Comparison of ENCODE assay signal across 13 mouse cellular contexts in genomic region chr6:95167668-95168227, GRCm38 (mm10). TPM values are rescaled to one million over a fixed set of nuclear protein-coding genes. Genes with fewer than 3 reads are reported as not detected.
DNase-seq lines count a peak whose midpoint lies in the region; ATAC-seq and TF ChIP-seq lines count a peak whose summit lies in the region.
"Had no signal": no experiment of that assay in that cellular context is flagged by ENCODE, and none has a peak within 500 bp of the region (broad histone marks: within the 10 kb centered on the region; RNA-seq: fewer than 3 reads in every experiment).

No protein-coding gene starts in this region.

- no peak overlapping the region for H3K4me3 ChIP-seq in embryonic facial prominence, embryonic 14.5 days (ENCODE audit: low read depth, low read length)
- no peak overlapping the region for H3K4me3 ChIP-seq in hindbrain, embryonic 12.5 days
- H3K4me3 ChIP-seq in midbrain, postnatal 0 days (ENCODE audit: low read depth, low read length) = no peak overlapping the region
- H3K4me3 ChIP-seq in limb, embryonic 10.5 days = no peak overlapping the region
- H3K4me3 ChIP-seq: heart, embryonic 13.5 days; neural tube, embryonic 13.5 days; stomach, embryonic 15.5 days had no signal

- peaks cover 6% of the 10 kb centered on the region; the same call in 1 of the 2 replicates for H3K4me1 ChIP-seq in embryonic facial prominence, embryonic 14.5 days (ENCODE audit: control insufficient read depth, insufficient read depth, low read length)
- peaks cover 7% of the 10 kb centered on the region for H3K4me1 ChIP-seq in hindbrain, embryonic 12.5 days
- H3K4me1 ChIP-seq in midbrain, postnatal 0 days (ENCODE audit: insufficient read depth, low read length) = no peaks in the 10 kb centered on the region
- peaks cover 3% of the 10 kb centered on the region; the same call in 1 of the 2 replicates for H3K4me1 ChIP-seq in limb, embryonic 10.5 days

- no peak overlapping the region for H3K4me2 ChIP-seq in embryonic facial prominence, embryonic 14.5 days (ENCODE audit: low read depth, low read length)
- no peak overlapping the region for H3K4me2 ChIP-seq in hindbrain, embryonic 12.5 days (replicated peaks)
- H3K4me2 ChIP-seq in midbrain, postnatal 0 days (ENCODE audit: low read depth, low read length, poor library complexity, severe bottlenecking) = no peak overlapping the region
- H3K4me2 ChIP-seq: heart, embryonic 13.5 days; neural tube, embryonic 13.5 days; stomach, embryonic 15.5 days had no signal

- peak; percentile 89; the same call in 1 of the 2 replicates for ATAC-seq in embryonic facial prominence, embryonic 14.5 days (ENCODE audit: low read depth)
- ATAC-seq in hindbrain, embryonic 12.5 days (ENCODE audit: low FRiP score) = 0 out of 2 replicates have a peak, but pooled peaks have one; percentile 38
- ATAC-seq in midbrain, postnatal 0 days (ENCODE audit: low FRiP score) = no peak

- H3K9me3 ChIP-seq in embryonic facial prominence, embryonic 14.5 days (ENCODE audit: control insufficient read depth, low read length) = no peaks in the 10 kb centered on the region
- H3K9me3 ChIP-seq in hindbrain, embryonic 12.5 days (replicated peaks) = 0 out of 2 replicates have a peak, but pooled peaks cover 6% of the 10 kb centered on the region
- no peaks in the 10 kb centered on the region for H3K9me3 ChIP-seq in midbrain, postnatal 0 days (ENCODE audit: low read length)
- H3K9me3 ChIP-seq in limb, embryonic 10.5 days (replicated peaks) = no peaks in the 10 kb centered on the region
- H3K9me3 ChIP-seq: heart, embryonic 13.5 days; neural tube, embryonic 13.5 days; stomach, embryonic 15.5 days had no signal

- no peak overlapping the region for H3K27ac ChIP-seq in embryonic facial prominence, embryonic 14.5 days (replicated peaks; ENCODE audit: low read depth, low read length)
- H3K27ac ChIP-seq in hindbrain, embryonic 12.5 days = no peak overlapping the region
- no peak overlapping the region for H3K27ac ChIP-seq in midbrain, postnatal 0 days (ENCODE audit: low read depth, low read length)
- H3K27ac ChIP-seq in limb, embryonic 10.5 days = no peak overlapping the region
- H3K27ac ChIP-seq: heart, embryonic 13.5 days; liver, embryonic 14.5 days; neural tube, embryonic 13.5 days; stomach, embryonic 15.5 days had no signal

- H3K36me3 ChIP-seq in embryonic facial prominence, embryonic 14.5 days (ENCODE audit: control insufficient read depth, insufficient read depth, low read length) = no peaks in the 10 kb centered on the region
- H3K36me3 ChIP-seq in hindbrain, embryonic 12.5 days = no peaks in the 10 kb centered on the region
- no peaks in the 10 kb centered on the region for H3K36me3 ChIP-seq in midbrain, postnatal 0 days (ENCODE audit: insufficient read depth, low read length)
- no peaks in the 10 kb centered on the region for H3K36me3 ChIP-seq in limb, embryonic 10.5 days
- H3K36me3 ChIP-seq: heart, embryonic 13.5 days; neural tube, embryonic 13.5 days; stomach, embryonic 15.5 days had no signal

- no peak overlapping the region for H3K9ac ChIP-seq in embryonic facial prominence, embryonic 14.5 days (ENCODE audit: low read depth, low read length)
- no peak overlapping the region for H3K9ac ChIP-seq in hindbrain, embryonic 12.5 days
- no peak overlapping the region for H3K9ac ChIP-seq in midbrain, postnatal 0 days (replicated peaks; ENCODE audit: low read length, poor library complexity, severe bottlenecking)
- H3K9ac ChIP-seq: heart, embryonic 13.5 days; liver, embryonic 14.5 days; neural tube, embryonic 13.5 days; stomach, embryonic 15.5 days had no signal

- TF ChIP-seq CTCF in midbrain, postnatal 0 days (IDR thresholded peaks at IDR 0.05) = no peak

- WGBS in embryonic facial prominence, embryonic 14.5 days = 23% methylated on average over 5 of the region's 5 CpGs
- 14% methylated on average over 5 of the region's 5 CpGs for WGBS in hindbrain, embryonic 12.5 days
- WGBS in midbrain, postnatal 0 days = 17% methylated on average over 5 of the region's 5 CpGs
- 52% methylated on average over 5 of the region's 5 CpGs for WGBS in limb, embryonic 10.5 days

- intact Hi-C loops in left cerebral cortex, postnatal 4 days (cut with DNase I) = no loop called here
- intact Hi-C loops in left cerebral cortex, postnatal 36 days (cut with DNase I) = no loop called here

- H3K27me3 ChIP-seq in embryonic facial prominence, embryonic 14.5 days (replicated peaks; ENCODE audit: control insufficient read depth, insufficient read depth, low read length) = no peaks in the 10 kb centered on the region
- no peaks in the 10 kb centered on the region for H3K27me3 ChIP-seq in hindbrain, embryonic 12.5 days
- H3K27me3 ChIP-seq in midbrain, postnatal 0 days (ENCODE audit: insufficient read depth, low read length) = 0 out of 2 replicates have a peak, but pooled peaks cover 6% of the 10 kb centered on the region
- H3K27me3 ChIP-seq in limb, embryonic 10.5 days (ENCODE audit: low read depth, poor library complexity, severe bottlenecking) = no peaks in the 10 kb centered on the region
- H3K27me3 ChIP-seq: heart, embryonic 13.5 days; neural tube, embryonic 13.5 days; stomach, embryonic 15.5 days had no signal

- DNase-seq in left cerebral cortex, postnatal 4 days = peak; percentile 17
- DNase-seq in left cerebral cortex, postnatal 36 days (ENCODE audit: low spot score in 2 of 2) = no peak
- DNase-seq in embryonic facial prominence, embryonic 14.5 days (ENCODE audit: low spot score) = peak; percentile 74
- peak; percentile 59 for DNase-seq in midbrain, postnatal 0 days (ENCODE audit: low spot score)
- no peak for DNase-seq in limb, embryonic 10.5 days (ENCODE audit: low spot score)
- DNase-seq in kidney, postnatal 4 days = no peak
- no peak for DNase-seq in gastrocnemius, postnatal 10 days
- DNase-seq: thymus, postnatal 25 days had no signal

RNA-seq across cellular contexts. Expression of gene Kbtbd8, which starts 50.7 kb away (rescaled TPM):
- 10 to 100 TPM in 1 of 2 experiments, 1 to 10 TPM in 1; 8.0 to 10.5 TPM for total RNA-seq in left cerebral cortex, postnatal 4 days (2021)
- total RNA-seq in left cerebral cortex, postnatal 36 days (2021) = 1 to 10 TPM; 7.8 to 7.9 TPM
- 3.6 and 5.0 TPM in 2 replicates for polyA plus RNA-seq in embryonic facial prominence, embryonic 14.5 days (2014; fragmentation: Nextera tagmentation; extraction: Ambion mirVana)
- 6.2 TPM in 2 replicates for polyA plus RNA-seq in hindbrain, embryonic 12.5 days (2016; fragmentation: Nextera tagmentation; extraction: Ambion mirVana)
- 3.7 and 6.0 TPM in 2 replicates for total RNA-seq in midbrain, postnatal 0 days (2014; rRNA removed)
- polyA plus RNA-seq in midbrain, postnatal 0 days (2015; fragmentation: Nextera tagmentation; extraction: Ambion mirVana) = 1.0 and 1.5 TPM in 2 replicates
- polyA plus RNA-seq in limb, embryonic 10.5 days (2016; fragmentation: Nextera tagmentation; extraction: Ambion mirVana) = 7.4 and 9.2 TPM in 2 replicates
- under 1 TPM; 0.52 to 0.70 TPM for total RNA-seq in gastrocnemius, postnatal 10 days (2021)

Comparison
In these comparisons a context has a peak if more than half of its experiments do, and no peak if none do; other contexts are left out.
1. DNase-seq: peak in left cerebral cortex, postnatal 4 days (single experiment), embryonic facial prominence, embryonic 14.5 days (single experiment) and midbrain, postnatal 0 days (single experiment); none in left cerebral cortex, postnatal 36 days (0 of 2), limb, embryonic 10.5 days (single experiment), kidney, postnatal 4 days (0 of 2) and gastrocnemius, postnatal 10 days (single experiment).